Mouse (Mus musculus) lung, postnatal 0 days (tissue): Measurements from ENCODE around the gene H2afz.

Source experiments
- CTCF ChIP-seq: IDR thresholded peaks from 2 replicates; pipeline ENCODE4 v1.5.1; 2016; ENCODE audit warnings: antibody characterized with exemption, mild to moderate bottlenecking
- EP300 ChIP-seq: IDR thresholded peaks from 2 replicates; pipeline ENCODE4 v1.6.1; 2016; ENCODE audit warnings: antibody characterized with exemption, mild to moderate bottlenecking, control low read depth

DNA sequence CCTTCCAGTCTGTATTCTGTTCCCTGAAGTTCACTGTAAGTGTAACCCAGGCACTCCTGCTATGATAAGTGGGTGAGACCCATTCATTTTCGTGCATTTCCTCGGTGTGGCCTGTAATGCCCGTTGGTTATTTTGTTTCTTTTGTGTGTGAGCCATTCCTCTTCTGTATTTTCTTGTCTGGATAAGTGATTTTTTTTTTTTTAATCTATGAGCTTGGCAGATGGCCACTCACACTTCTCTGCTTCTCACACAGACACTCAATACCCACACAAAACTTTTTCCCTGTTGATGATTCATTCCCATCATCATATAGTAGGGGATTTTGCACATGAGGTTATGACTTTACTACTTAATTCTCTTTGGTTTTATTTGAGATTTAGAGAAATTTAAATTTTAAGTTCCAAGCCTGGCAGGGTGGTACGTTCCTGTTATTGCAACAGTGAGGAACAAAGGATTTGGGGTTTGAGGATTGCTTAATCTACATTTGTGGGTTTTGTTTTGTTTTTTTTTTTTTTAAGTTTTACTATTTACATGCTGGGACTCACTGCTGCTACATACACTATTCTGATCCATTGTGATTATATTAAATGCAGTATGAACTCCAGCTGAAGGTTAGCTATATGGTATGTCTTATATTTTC, 15.9 kb downstream of the H2afz start:
- TF ChIP-seq CTCF (no peak), EP300 (no peak)
